Mouse (Mus musculus): ENCODE measurements around the gene Tnfaip1. TPM values are rescaled to one million over a fixed set of nuclear protein-coding genes. Genes with fewer than 3 reads are reported as not detected.

Gene Tnfaip1
- 55.4 and 59.5 TPM in 2 replicates for polyA plus RNA-seq (2012; rRNA removed; ENCODE audit: low replicate concordance)

GRCm38 (mm10) chr11:78536080-78536689 lies at the start of gene Tnfaip1, which contains the start of gene Ift20:
TSS of gene Tnfaip1 (minus strand) at chr11:78536332.
TSS of gene Ift20 (plus strand) at chr11:78536361.

GRCm38 (mm10) chr11:78550168-78551058 lies 14.3 kb upstream of the Tnfaip1 start, which contains the start of gene Tmem97:
TSS of gene Tmem97 (minus strand) at chr11:78550777.

GRCm38 (mm10) chr11:78512025-78512957 lies 23.8 kb downstream of the Tnfaip1 start, which contains the start of the genes Tmem199 and Poldip2:
TSS of gene Tmem199 (minus strand) at chr11:78512172.
TSS of gene Poldip2 (plus strand) at chr11:78512193.

GRCm38 (mm10) chr11:78502909-78503650 lies 33.1 kb downstream of the Tnfaip1 start, which contains the start of gene Sebox:
TSS of gene Sebox (plus strand) at chr11:78503447.

GRCm38 (mm10) chr11:78499004-78499403 lies 37.1 kb downstream of the Tnfaip1 start, which contains the start of gene Vtn:
TSS of gene Vtn (plus strand) at chr11:78499091.

GRCm38 (mm10) chr11:78497544-78498522 lies 38.3 kb downstream of the Tnfaip1 start, which contains the start of gene Sarm1:
TSS of gene Sarm1 (minus strand) at chr11:78497754.

Other genes starting within 250 kb of the Tnfaip1 start
- 0.23 and 0.24 TPM in 2 replicates for gene BC030499, start 245.5 kb downstream of the Tnfaip1 start, polyA plus RNA-seq (2012; rRNA removed; ENCODE audit: low replicate concordance)
- 1.3 and 5.4 TPM in 2 replicates for gene Spag5, start 234.8 kb downstream of the Tnfaip1 start, polyA plus RNA-seq (2012; rRNA removed; ENCODE audit: low replicate concordance)
- gene Aldoc, start 213.4 kb downstream of the Tnfaip1 start, polyA plus RNA-seq (2012; rRNA removed; ENCODE audit: low replicate concordance): 0.95 and 4.4 TPM in 2 replicates
- gene Pigs, start 207.9 kb downstream of the Tnfaip1 start, polyA plus RNA-seq (2012; rRNA removed; ENCODE audit: low replicate concordance): 96.3 and 108 TPM in 2 replicates
- 136 and 376 TPM in 2 replicates for gene Unc119, start 192.8 kb downstream of the Tnfaip1 start, polyA plus RNA-seq (2012; rRNA removed; ENCODE audit: low replicate concordance)
- not detected in 2 replicates for gene Foxn1, start 149.8 kb downstream of the Tnfaip1 start, polyA plus RNA-seq (2012; rRNA removed; ENCODE audit: low replicate concordance)
- gene Slc13a2, start 114.1 kb downstream of the Tnfaip1 start, polyA plus RNA-seq (2012; rRNA removed; ENCODE audit: low replicate concordance): 0.27 and 0.40 TPM in 2 replicates
- 42.4 and 43.1 TPM in 2 replicates for gene Slc46a1, start 70.6 kb downstream of the Tnfaip1 start, polyA plus RNA-seq (2012; rRNA removed; ENCODE audit: low replicate concordance)
- gene Sarm1, start 38.6 kb downstream of the Tnfaip1 start, polyA plus RNA-seq (2012; rRNA removed; ENCODE audit: low replicate concordance): 1.1 and 2.4 TPM in 2 replicates
- gene Vtn, start 37.2 kb downstream of the Tnfaip1 start, polyA plus RNA-seq (2012; rRNA removed; ENCODE audit: low replicate concordance): 20.3 and 32.7 TPM in 2 replicates
- gene Sebox, start 32.9 kb downstream of the Tnfaip1 start, polyA plus RNA-seq (2012; rRNA removed; ENCODE audit: low replicate concordance): not detected in 2 replicates
- gene Tmem199, start 24.2 kb downstream of the Tnfaip1 start, polyA plus RNA-seq (2012; rRNA removed; ENCODE audit: low replicate concordance): 19.0 and 20.4 TPM in 2 replicates
- gene Poldip2, start 24.1 kb downstream of the Tnfaip1 start, polyA plus RNA-seq (2012; rRNA removed; ENCODE audit: low replicate concordance): 114 and 118 TPM in 2 replicates
- 59.1 and 83.4 TPM in 2 replicates for gene Ift20, start within 50 bp of the Tnfaip1 start, polyA plus RNA-seq (2012; rRNA removed; ENCODE audit: low replicate concordance)
- 19.6 and 23.3 TPM in 2 replicates for gene Tmem97, start 14.4 kb upstream of the Tnfaip1 start, polyA plus RNA-seq (2012; rRNA removed; ENCODE audit: low replicate concordance)
- gene Nlk, start 161.0 kb upstream of the Tnfaip1 start, polyA plus RNA-seq (2012; rRNA removed; ENCODE audit: low replicate concordance): 14.8 and 15.9 TPM in 2 replicates
- gene Ccnq, start 215.4 kb upstream of the Tnfaip1 start, polyA plus RNA-seq (2012; rRNA removed; ENCODE audit: low replicate concordance): 40.4 and 68.6 TPM in 2 replicates